ENCODE assay signal across 7 mouse cellular contexts in the genomic region with DNA sequence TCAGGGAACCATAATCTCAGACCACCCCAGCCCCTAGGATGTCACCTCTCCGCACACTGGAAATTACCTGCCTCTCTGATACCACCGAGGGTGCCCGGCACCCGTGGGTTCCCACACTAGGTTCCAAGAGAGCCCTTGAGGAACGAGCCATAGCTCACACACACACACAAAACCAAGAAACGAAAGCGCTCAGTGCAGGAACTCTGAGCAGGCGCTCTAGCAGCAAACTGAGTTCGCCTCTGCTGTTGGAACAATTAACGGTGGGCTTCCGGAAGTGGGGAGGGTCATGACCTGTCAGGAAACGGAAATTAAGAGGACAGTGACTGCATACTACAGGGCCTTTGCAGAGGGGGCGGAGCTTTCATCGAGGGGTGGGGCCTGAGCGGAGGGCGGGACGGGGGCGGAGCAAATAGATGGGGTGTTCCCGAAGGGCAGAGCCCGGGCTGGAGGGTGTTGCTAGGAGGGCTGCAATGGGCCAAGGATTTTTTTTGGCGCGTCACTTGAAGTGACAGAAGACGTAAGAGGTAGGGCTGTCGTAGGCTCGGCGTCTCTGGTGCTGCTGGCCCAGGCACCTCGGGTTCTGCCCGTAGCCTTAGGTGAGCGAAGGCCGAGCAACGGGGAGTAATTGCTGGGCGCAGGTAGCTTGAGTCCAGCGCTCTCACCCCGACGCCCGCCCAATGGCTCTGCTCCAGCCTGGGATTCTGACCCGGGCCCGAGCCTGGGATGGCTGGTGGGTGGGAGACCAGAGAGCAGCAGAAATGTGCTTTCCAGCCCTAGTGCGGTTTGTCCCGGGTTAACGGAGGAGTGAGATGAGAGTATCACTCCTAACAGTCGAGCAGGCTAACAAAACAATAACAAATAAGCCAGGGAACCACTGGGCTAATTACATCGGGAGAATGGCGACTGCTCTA. TPM values are rescaled to one million over a fixed set of nuclear protein-coding genes. Genes with fewer than 3 reads are reported as not detected.
DNase-seq lines count a peak whose midpoint lies in the region; ATAC-seq lines count a peak whose summit lies in the region.

No protein-coding gene starts in this region.

- peak overlapping the region; percentile 64 for H3K9ac ChIP-seq in embryonic facial prominence, embryonic 11.5 days (replicated peaks; ENCODE audit: low read length)
- peak overlapping the region; percentile 67 for H3K9ac ChIP-seq in midbrain, embryonic 11.5 days (ENCODE audit: low read length)

- H3K4me3 ChIP-seq in embryonic facial prominence, embryonic 11.5 days (ENCODE audit: low read depth, low read length): peak overlapping the region; percentile 52
- H3K4me3 ChIP-seq in midbrain, embryonic 11.5 days (ENCODE audit: low read depth, low read length): peak overlapping the region; percentile 49

- DNase-seq in adrenal gland, postnatal 25 days: peak; percentile 92
- DNase-seq in embryonic facial prominence, embryonic 11.5 days (ENCODE audit: low spot score): peak; percentile 93
- DNase-seq in heart, adult 11 months: peak; percentile 99
- peak; percentile 85 for DNase-seq in kidney, adult 11 months
- peak; percentile 96 for DNase-seq in left cerebral cortex, postnatal 4 days
- peak; percentile 100 for DNase-seq in midbrain, embryonic 11.5 days (ENCODE audit: low spot score, missing footprints)
- peak; percentile 91 for DNase-seq in skeletal muscle tissue, adult 2 months (ENCODE audit: low read depth, low spot score)

- H3K27me3 ChIP-seq in embryonic facial prominence, embryonic 11.5 days (ENCODE audit: control insufficient read depth, insufficient read depth, low read length): no peaks in the 10 kb centered on the region
- no peaks in the 10 kb centered on the region for H3K27me3 ChIP-seq in midbrain, embryonic 11.5 days (ENCODE audit: control insufficient read depth, insufficient read depth, low read length)

- intact Hi-C loops in left cerebral cortex, postnatal 4 days (cut with DNase I): no loop called here

- 2% methylated on average over 44 of the region's 44 CpGs for WGBS in embryonic facial prominence, embryonic 11.5 days
- 3% methylated on average over 43 of the region's 44 CpGs for WGBS in midbrain, embryonic 11.5 days

- H3K4me2 ChIP-seq in embryonic facial prominence, embryonic 11.5 days (ENCODE audit: low read depth, low read length): peak overlapping the region; percentile 83
- peak overlapping the region; percentile 77 for H3K4me2 ChIP-seq in midbrain, embryonic 11.5 days

- no peaks in the 10 kb centered on the region for H3K36me3 ChIP-seq in embryonic facial prominence, embryonic 11.5 days (replicated peaks; ENCODE audit: control insufficient read depth, insufficient read depth, low read depth, low read length)
- H3K36me3 ChIP-seq in midbrain, embryonic 11.5 days (ENCODE audit: control insufficient read depth, insufficient read depth, low read length): no peaks in the 10 kb centered on the region

- 0 out of 2 replicates have a peak overlapping the region, but pooled peaks have one; percentile 31 for H3K27ac ChIP-seq in embryonic facial prominence, embryonic 11.5 days (replicated peaks; ENCODE audit: low read depth, low read length)
- peak overlapping the region; percentile 55 for H3K27ac ChIP-seq in midbrain, embryonic 11.5 days (ENCODE audit: low read depth, low read length)

- H3K9me3 ChIP-seq in embryonic facial prominence, embryonic 11.5 days (replicated peaks; ENCODE audit: control insufficient read depth, low read length): no peaks in the 10 kb centered on the region
- H3K9me3 ChIP-seq in midbrain, embryonic 11.5 days (ENCODE audit: control insufficient read depth, low read length): no peaks in the 10 kb centered on the region

- peak; percentile 95 for ATAC-seq in embryonic facial prominence, embryonic 11.5 days (replicated peaks; ENCODE audit: insufficient number of reproducible peaks, low FRiP score, low TSS enrichment, low read depth)
- peak; percentile 97 for ATAC-seq in midbrain, embryonic 11.5 days (ENCODE audit: low FRiP score)

- no peaks in the 10 kb centered on the region for H3K4me1 ChIP-seq in embryonic facial prominence, embryonic 11.5 days (ENCODE audit: control insufficient read depth, insufficient read depth, low read length)
- peaks cover 13% of the 10 kb centered on the region for H3K4me1 ChIP-seq in midbrain, embryonic 11.5 days (ENCODE audit: control insufficient read depth, insufficient read depth, low read length)

RNA-seq across cellular contexts. Expression of a gene that starts 20.2 kb away (rescaled TPM):
- 57.5 and 70.8 TPM in 2 replicates for total RNA-seq in adrenal gland, postnatal 25 days (2021)
- 51.5 and 57.4 TPM in 2 replicates for polyA plus RNA-seq in embryonic facial prominence, embryonic 11.5 days (2014; fragmentation: Nextera tagmentation; extraction: Ambion mirVana)
- 10 to 100 TPM; 83.8 to 92.7 TPM for total RNA-seq in left cerebral cortex, postnatal 4 days (2021)
- 49.9 and 53.8 TPM in 2 replicates for polyA plus RNA-seq in midbrain, embryonic 11.5 days (2014; fragmentation: Nextera tagmentation; extraction: Ambion mirVana)

RNA-seq across cellular contexts. Expression of a gene that starts 58.9 kb away (rescaled TPM):
- total RNA-seq in adrenal gland, postnatal 25 days (2021): 281 and 313 TPM in 2 replicates
- polyA plus RNA-seq in embryonic facial prominence, embryonic 11.5 days (2014; fragmentation: Nextera tagmentation; extraction: Ambion mirVana): 9.8 and 9.9 TPM in 2 replicates
- total RNA-seq in left cerebral cortex, postnatal 4 days (2021): 1 to 10 TPM; 7.0 to 7.8 TPM
- polyA plus RNA-seq in midbrain, embryonic 11.5 days (2014; fragmentation: Nextera tagmentation; extraction: Ambion mirVana): 8.1 and 8.5 TPM in 2 replicates

Comparison
In these comparisons a context has a peak if more than half of its experiments do, and no peak if none do; other contexts are left out.
1. Peak in every context shown above with its lines: DNase-seq, ATAC-seq, H3K4me3 ChIP-seq and H3K27ac ChIP-seq.
2. RNA of a gene that starts 58.9 kb away (total RNA-seq): 281 to 313 TPM in adrenal gland, postnatal 25 days; 7.0 to 7.8 TPM in left cerebral cortex, postnatal 4 days; every median in the first group is over 10 times any median in the second.